Mouse (Mus musculus): Measurements from ENCODE around the gene Ets1.

Ets1 gene

DNA sequence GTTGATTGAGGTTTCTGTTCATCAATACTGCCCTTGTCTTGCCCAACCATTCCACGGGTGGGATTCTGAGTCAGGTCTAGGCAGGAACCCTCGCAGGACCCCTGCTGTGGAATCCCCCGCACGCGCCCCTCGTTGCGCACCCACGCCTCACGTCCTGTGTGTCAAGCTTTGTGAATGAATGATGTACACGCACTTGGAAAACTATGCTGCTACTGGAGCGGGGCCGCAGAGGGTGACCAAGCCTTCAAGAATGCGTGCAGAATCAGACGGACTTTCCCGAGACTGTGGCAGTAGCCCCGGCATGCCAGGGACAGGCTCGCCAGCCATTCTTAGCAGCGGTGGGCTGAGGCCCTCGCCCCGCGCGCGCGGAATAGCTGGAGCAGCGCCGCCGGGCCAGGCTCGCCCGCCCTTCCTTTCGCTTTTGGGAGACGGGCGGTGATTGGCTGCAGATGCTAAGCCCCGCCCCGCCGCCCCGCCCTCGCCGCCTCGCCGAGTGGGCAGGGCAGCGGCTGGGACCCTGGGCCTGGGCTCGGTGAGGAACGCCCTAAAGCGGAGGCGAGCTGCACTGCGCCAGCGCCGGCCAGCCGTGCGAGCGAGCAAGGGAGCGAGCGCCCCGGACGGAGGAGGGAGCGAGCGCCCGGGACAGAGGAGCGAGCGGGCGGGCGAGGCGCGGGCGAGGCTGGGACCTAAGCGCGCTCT, 59.6 kb downstream of the Ets1 start:
- DNase-seq (ENCODE audit: low spot score in 2 of 2), result peak; percentile 84 to 85

DNA sequence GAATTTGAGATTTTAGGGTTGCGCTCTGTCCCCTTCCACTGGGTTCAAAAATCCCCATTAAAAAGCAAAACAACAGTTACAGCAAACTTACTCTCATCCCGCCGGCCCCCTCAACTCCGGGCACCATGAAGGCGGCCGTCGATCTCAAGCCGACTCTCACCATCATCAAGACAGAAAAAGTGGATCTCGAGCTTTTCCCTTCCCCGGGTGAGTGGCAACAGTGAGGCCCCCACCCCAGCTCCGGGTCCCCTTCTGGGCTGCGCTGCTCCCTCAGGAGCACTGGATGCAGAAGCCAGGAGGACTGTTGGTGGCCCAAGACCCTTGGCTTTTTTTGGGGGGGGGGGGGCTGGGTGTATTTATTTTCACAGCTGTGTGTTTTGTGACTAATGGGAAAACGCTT, 60.2 kb downstream of the Ets1 start:
- no peak for DNase-seq (ENCODE audit: low spot score in 2 of 2)

GRCm38 (mm10) chr9:32696717-32697116, 60.7 kb downstream of the Ets1 start:
- DNase-seq (ENCODE audit: low spot score in 2 of 2), result no peak

DNA sequence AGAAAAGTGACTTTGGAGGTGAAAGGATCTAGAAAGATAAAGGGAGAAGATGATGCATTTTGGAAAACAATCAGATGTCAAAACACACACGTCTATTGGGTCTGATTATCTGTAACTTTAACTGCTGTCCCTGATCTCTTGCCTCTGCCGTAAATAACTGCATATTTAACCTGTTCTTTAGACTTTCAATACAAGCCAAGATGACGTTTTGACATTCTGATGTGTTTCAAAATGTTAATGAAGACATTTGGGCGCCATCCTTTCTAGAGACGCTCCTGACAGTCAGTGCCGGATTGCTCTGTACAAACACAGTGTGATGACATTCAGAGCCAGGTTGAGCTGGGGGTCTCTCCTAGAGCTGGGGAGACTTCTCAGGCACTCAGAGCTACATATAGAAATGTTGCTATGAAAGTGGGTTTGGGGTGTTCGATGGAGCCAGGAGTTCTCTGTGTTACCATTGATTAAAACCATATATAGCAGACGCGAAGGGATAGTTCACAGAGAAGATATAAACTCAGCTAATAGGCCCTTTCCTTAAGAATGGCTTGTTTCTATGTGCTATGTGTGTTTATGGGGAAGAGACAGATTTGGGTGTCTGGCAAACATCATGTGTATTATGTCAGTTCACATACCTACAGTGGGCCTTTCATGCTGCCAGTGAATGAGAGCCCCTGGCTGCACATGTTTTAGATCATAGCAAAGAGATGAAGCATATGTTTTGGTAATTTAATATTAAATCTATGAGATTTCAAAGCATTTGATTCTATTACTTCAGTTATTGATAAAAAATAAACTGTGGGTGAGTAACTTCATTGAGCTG, 61.5 kb downstream of the Ets1 start:
- DNase-seq (ENCODE audit: low spot score in 2 of 2), result no peak

DNA sequence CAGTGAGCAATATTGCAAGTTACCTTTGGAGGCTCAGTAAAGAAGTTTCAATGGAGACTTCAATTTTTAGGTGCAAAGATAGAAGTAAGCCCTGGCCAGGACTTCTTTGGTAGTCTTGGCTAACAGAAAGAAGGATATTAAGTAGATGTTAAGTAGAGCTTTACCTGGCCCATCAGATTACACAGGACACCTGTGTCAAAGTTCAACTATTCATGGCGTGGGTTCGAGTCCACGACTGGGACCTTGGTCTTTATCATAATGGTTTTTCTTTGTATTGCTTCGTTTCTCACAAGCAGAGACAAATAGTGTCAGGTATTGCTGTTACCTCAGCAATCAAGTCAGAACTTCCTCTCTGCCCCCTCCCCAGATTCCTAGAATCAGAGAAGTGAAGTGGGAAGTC, 62.7 kb downstream of the Ets1 start:
- DNase-seq (ENCODE audit: low spot score in 2 of 2), result no peak

DNA sequence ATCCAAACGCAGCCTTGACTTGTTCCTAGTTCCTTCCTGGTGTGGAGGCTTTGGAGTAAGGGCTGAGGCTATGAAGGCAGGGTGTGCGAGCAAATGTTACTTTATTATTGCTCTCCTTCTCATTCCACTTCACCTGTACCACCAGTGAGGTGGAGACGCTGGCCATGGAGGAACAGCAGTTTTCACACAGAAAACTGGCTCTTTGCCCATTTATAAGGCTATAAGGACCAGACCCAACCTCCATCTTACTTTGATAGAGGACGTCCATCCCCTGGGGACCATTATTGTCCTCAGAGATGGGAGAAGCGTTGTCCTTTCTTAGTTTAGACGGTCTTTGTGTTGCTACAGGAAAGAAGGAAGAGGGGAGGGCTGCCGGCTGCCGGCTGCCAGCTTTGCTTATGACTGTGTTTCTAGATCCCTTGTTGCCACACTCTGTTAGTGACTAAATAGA, 63.4 kb downstream of the Ets1 start:
- no peak for DNase-seq (ENCODE audit: low spot score in 2 of 2)

DNA sequence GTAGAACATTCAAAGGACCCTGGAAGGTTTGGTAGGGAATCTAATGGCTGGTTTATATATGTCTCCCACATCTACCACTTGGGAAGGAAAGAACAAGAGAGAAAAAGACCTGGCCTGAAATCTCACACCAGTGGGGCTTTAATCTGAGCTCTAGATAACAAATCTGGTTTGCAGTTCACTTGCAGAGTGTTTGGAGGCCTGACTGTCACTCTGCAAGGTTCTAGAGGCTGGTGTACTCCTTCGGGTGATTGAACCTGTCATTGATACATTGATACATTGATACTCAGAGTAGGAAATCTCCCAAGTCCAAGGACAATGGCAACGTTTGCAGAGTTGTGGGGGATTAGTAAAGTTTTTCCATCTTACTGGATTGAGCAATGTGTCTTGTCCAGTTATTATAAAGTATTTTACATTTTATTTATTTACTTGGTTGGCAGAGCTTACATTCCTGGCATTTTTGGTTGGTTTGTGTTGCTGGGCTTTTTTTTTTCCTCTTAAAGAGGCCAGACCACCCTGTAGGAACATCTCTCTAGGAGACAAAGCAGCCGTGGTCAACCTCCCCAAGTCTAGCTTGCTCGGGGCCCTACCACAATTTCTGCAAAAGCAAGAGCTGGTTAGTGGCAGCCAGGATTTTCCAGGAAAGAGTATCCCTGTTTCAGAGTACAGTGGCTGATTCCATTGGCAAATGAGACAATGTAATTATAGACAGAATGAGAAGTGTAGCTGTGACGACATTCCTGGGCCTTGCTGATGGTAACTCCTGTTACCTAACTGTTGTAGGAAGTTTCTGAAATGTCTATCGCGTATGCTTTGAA, 64.3 kb downstream of the Ets1 start:
- DNase-seq (ENCODE audit: low spot score in 2 of 2), result no peak

- DNase-seq (ENCODE audit: low spot score in 2 of 2), result no peak
These were observed 65.3 kb downstream of the Ets1 start for GRCm38 (mm10) chr9:32701126-32701997.

DNA sequence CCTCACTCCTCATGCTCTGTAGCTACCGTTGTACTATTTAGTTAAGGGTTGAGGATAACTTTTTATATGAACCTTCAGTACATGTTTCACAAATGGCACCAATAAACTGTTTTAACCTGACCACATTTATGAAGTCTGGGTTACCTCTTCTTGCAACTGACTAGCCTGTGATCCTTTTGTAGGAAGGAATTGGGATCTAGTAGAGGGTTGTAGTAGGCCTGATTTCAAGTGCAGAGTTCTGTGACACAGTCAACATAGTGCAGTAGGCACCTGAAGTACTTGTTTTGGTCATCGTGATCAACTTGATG, 65.9 kb downstream of the Ets1 start:
- no peak for DNase-seq (ENCODE audit: low spot score in 2 of 2)

DNA sequence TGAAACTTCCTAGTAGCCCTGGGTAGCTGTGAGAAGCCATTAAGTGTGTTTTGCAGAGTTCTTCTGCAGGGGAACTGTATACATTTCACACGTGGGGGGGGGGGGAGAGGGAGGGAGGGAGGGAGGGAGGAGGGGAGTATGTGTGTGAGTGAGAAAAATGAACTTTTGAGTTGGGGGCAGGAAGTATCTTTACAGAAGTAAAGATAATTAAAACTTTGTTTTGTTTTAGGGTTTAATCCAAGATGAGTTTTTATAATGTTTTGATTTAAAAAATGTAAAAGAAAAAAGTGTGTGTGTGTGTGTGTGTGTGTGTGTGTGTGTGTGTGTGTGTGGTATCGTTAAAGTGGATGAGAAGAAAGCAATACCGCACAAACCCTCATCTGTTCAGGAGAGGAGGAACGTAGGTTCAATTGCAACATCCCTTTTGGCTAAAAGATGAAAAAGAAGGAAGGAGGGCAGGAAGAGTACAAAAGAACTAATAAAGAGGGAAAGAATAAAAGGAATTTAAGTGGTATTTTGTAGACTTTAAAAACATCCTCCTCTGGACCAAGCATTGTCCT, 66.9 kb downstream of the Ets1 start:
- DNase-seq (ENCODE audit: low spot score in 2 of 2), result no peak

DNA sequence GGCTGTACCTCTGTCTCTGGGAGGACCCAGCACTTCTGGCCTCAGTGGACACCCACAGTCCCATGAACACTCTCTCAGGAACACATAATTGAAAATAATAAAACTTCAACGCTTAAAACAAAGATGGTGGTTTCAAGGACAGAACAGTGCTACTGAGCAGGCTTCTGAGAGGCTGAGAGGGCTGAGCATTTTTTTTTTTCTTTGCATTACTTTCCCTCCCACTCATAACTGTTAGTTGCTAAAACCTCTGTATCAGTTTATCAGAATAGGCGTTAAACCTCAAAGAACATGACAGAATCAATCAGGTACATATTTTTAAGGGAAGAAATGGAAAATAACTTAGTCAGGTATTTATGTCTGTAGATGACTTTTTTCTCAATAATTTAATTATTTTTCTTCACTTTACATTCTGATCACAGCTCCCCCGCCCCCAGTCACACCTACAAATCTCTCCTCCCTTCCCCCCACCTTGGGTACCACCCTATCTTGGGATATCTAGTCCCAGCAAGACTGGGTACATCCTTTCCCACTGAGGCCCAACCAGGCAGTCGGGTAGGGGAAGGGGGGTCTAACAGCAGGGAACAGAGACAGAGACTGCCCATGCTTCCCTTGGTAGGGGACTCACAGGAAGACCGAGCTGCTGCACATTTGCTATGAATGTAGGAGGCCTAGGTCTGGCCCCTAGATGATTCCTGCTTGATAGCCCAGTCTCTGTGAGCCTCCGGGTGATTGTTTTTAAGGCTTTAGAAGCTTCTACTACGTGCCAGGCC, 68.1 kb downstream of the Ets1 start:
- no peak for DNase-seq (ENCODE audit: low spot score in 2 of 2)

DNA sequence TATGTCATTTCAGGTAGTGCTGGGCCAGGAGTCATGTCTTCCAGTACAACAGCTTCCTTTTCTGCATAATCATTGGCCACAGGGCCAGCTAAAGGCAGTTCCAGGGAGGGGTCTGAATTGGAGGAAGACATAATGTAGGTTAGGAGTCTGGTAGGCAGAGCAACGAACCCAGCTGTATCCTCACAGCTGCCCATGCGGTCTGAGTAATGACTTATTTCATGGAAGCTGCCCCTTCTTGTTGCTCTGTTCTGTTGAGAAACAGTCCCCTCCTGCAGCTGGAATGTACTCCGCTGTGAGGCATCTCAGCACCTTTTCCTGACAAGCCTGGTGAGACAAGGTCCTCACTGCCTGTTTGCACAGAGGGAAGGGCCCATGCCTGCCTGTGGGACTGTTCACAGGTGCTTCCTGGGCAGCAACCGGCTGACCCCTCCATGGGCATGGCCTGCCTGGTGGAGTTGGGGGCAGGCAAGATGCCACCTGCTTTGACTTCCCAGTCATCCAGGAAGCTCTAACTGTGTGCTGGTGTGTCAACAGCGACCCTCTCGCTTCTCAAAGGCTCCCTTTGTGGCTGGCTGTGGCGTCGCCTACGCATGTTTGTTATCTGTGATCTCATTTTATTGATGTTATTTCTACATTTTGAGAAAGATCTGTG, 69.9 kb downstream of the Ets1 start:
- DNase-seq (ENCODE audit: low spot score in 2 of 2), result no peak

- DNase-seq (ENCODE audit: low spot score in 2 of 2), result no peak
These were observed 71.4 kb downstream of the Ets1 start for GRCm38 (mm10) chr9:32707436-32707835.

GRCm38 (mm10) chr9:32708491-32708890, 72.5 kb downstream of the Ets1 start:
- no peak for DNase-seq (ENCODE audit: low spot score in 2 of 2)

- DNase-seq (ENCODE audit: low spot score in 2 of 2), result no peak
These were observed 73.3 kb downstream of the Ets1 start for GRCm38 (mm10) chr9:32709359-32709758.

- no peak for DNase-seq (ENCODE audit: low spot score in 2 of 2)
These were observed 74.0 kb downstream of the Ets1 start for GRCm38 (mm10) chr9:32709764-32710734.

DNA sequence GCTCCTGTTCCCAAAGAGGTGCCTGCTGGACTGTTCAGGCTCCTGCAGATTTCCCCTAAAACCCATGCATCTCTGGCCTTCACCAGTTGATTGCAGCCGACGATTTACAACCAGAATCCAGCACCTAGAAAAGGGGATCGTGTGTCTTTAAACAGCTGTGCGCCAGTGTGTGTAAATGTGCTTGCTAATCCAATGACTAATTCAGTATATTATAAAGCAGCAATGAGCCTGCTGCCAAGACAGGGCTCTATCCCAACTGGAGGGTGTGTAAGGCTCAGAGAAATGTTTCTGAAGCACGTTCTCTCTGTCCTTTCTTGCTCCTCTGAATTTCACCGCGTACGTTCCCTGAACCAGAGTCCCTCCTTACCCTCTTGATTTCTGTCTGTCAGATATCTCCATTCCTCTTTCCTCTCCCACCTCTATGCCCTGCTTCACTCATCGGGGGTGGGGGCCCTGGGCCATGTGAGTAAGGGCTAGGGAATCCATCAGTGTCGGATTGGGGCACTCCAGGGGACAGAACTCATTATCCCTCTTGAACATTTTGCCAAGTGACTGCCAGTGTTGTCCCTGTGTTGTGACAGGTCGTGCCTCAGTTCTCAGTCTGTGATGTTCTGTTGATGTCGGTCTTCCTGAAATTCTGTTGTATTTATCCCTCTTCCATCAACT, 75.1 kb downstream of the Ets1 start:
- DNase-seq (ENCODE audit: low spot score in 2 of 2), result no peak

GRCm38 (mm10) chr9:32711768-32712167, 75.7 kb downstream of the Ets1 start:
- DNase-seq (ENCODE audit: low spot score in 2 of 2), result no peak
